Mouse (Mus musculus) adrenal gland, adult 8-10 months (tissue): Measurements from ENCODE around the gene Ccdc8. TPM values are rescaled to one million over a fixed set of nuclear protein-coding genes. Genes with fewer than 3 reads are reported as not detected.

ENCODE experiments used
- total RNA-seq, 4 experiments: library from RNA; stranded (reverse); gene quantifications; 2 replicates each; pipeline ENCODE4 v1.2.4; 2022

Gene Ccdc8
- total RNA-seq, 4 experiments from 2014 or later, result 22.0 to 47.8 (median 30.0) TPM

Other genes starting within 250 kb of the Ccdc8 start
- 100 to 1,000 TPM in 1 of 4 experiments, 10 to 100 TPM in 3; 77.8 to 202 (median 91.2) TPM for gene Slc1a5, start 211.4 kb upstream of the Ccdc8 start, total RNA-seq
- gene Strn4, start 176.8 kb upstream of the Ccdc8 start, total RNA-seq, result 100 to 1,000 TPM in 1 of 4 experiments, 10 to 100 TPM in 3; 62.2 to 100 (median 74.6) TPM
- gene Fkrp, start 176.0 kb upstream of the Ccdc8 start, total RNA-seq, result 10 to 100 TPM; 22.0 to 26.2 (median 24.9) TPM
- gene Prkd2, start 149.8 kb upstream of the Ccdc8 start, total RNA-seq, result 10 to 100 TPM; 17.0 to 27.1 (median 20.9) TPM
- gene Dact3, start 117.4 kb upstream of the Ccdc8 start, total RNA-seq, result 1 to 10 TPM; 4.2 to 5.9 (median 4.6) TPM
- 1 to 10 TPM in 1 of 4 experiments, under 1 TPM in 1, not detected in 2; 1.00 to 1.0 TPM for gene Gng8, start 100.9 kb upstream of the Ccdc8 start, total RNA-seq
- gene Ptgir, start 86.2 kb upstream of the Ccdc8 start, total RNA-seq, result 1 to 10 TPM; 2.4 to 3.3 (median 2.6) TPM
- 100 to 1,000 TPM; 278 to 314 (median 294) TPM for gene Calm3, start 68.6 kb upstream of the Ccdc8 start, total RNA-seq
- gene Pnmal2, start 48.0 kb upstream of the Ccdc8 start, total RNA-seq, result 10 to 100 TPM; 35.2 to 71.0 (median 48.2) TPM
- 1 to 10 TPM; 6.4 to 9.3 (median 7.3) TPM for gene Pnmal1, start 33.0 kb upstream of the Ccdc8 start, total RNA-seq
- gene Gm42372, start 9.6 kb upstream of the Ccdc8 start, total RNA-seq, result 1 to 10 TPM; 2.3 to 3.1 (median 2.7) TPM
- gene Ppp5c, start 35.2 kb downstream of the Ccdc8 start, total RNA-seq, result 10 to 100 TPM; 74.7 to 96.9 (median 91.3) TPM
- 1 to 10 TPM; 2.1 to 5.4 (median 3.7) TPM for gene Hif3a, start 69.7 kb downstream of the Ccdc8 start, total RNA-seq
- under 1 TPM; 0.10 to 0.51 (median 0.43) TPM for gene Psg16, start 81.3 kb downstream of the Ccdc8 start, total RNA-seq
- not detected for gene Ceacam3, start 157.6 kb downstream of the Ccdc8 start, total RNA-seq
- under 1 TPM; 0.05 to 0.09 (median 0.08) TPM for gene Psg29, start 210.8 kb downstream of the Ccdc8 start, total RNA-seq